Mouse (Mus musculus) bone marrow macrophage, adult 2 months (primary cell): ENCODE data around the gene Tma16.

ENCODE experiments used
- CTCF ChIP-seq: IDR thresholded peaks from 2 replicates; pipeline ENCODE4 v1.5.1; 2012; ENCODE audit warnings: low read depth, mild to moderate bottlenecking, low read length, moderate library complexity
- POLR2A ChIP-seq: IDR thresholded peaks from 2 replicates; pipeline ENCODE4 v1.6.1; 2012; ENCODE audit warnings: mild to moderate bottlenecking, low read depth, low read length, borderline replicate concordance

DNA sequence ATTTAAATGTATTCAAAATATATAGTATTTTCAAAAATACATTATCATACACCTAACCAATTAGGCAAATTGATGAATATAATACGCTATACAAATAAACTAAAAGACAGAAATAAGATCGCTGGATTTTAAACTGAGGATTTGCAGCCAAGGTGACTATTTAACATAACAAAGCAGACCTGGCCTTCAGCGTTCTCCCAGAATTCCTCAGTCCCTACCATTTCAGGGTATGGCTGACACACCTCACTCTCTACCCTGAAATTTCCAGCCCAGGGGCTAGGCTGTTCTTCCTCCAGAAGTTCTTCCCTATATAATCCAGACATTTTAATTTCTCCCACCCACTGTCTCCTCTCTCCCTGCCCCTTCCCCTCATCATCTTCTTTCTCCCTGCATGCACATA lies 2.2 kb upstream of the Tma16 start:
- TF ChIP-seq CTCF (no peak), POLR2A (no peak)
